Mouse (Mus musculus): ENCODE data around the gene Otog.
A peak's percentile ranks its signal among the peaks of the same experiment; 100 is the strongest.

Gene Otog

DNA sequence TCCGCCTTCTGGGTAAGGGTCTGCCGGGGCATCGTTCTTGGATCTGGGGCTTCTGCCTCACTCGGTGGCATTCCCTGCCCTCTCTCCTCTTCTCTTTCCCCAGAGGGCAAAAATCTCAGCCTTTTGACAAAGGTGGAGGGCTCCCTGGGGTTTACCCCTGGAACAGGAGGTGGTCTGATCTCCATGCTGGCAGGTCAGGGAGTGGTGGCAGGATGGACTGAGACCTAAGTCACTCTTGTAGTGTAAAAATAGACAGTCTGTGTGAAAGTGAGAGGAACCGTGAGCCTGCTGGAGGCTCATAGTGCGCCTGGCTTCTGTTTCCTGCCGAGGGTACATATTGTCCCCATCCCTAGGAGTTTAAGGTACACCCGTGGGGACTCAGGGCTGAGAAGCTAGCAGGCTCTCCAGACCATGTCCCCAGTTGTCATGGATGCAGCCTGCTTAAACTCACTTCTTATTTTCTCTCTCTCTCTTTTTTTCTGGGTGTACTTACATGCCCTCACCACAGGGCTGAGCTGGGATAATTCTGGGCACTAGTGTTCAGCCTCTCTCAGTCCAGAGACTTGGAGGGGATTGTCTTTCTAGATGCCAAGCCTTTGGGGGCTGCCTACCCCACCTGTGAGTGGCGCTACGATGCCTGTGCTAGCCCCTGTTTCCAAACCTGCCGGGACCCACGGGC is 44.5 kb downstream of the Otog start:
- no peak for DNase-seq

- no peak for DNase-seq
Measured at GRCm38 (mm10) chr7:46286391-46286790, 45.6 kb downstream of the Otog start.

GRCm38 (mm10) chr7:46287051-46287450 is 46.3 kb downstream of the Otog start:
- DNase-seq: no peak

- DNase-seq: no peak
Measured at GRCm38 (mm10) chr7:46296330-46296729, 55.5 kb downstream of the Otog start.

DNA sequence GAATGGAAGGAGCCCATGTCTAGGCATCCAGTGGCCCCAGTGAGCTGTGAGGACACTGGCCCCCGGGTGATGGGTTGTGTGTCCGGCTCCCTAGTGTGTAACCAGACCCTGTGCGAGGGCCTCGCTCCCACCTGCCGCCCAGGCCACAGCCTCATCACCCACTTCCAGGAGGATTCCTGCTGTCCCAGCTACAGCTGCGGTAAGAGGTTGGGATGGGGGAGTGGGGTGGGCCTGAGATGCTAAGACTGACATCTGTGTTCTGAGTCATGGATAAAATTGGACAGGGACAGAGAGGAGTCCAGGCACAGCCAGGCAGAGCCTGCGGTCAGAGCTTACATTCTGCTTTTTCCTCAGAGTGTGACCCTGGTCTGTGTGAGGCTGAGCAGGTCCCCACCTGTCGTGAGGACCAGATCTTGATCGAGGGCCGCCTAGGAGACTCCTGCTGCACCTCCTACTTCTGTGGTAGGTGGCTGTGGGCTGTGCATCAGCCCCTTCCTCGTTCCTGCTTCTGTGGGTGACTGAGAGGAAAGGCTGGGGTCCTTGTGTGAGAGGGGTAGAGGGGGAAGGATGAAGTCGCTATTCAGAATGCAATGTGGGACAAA is 60.3 kb downstream of the Otog start:
- no peak for DNase-seq

DNA sequence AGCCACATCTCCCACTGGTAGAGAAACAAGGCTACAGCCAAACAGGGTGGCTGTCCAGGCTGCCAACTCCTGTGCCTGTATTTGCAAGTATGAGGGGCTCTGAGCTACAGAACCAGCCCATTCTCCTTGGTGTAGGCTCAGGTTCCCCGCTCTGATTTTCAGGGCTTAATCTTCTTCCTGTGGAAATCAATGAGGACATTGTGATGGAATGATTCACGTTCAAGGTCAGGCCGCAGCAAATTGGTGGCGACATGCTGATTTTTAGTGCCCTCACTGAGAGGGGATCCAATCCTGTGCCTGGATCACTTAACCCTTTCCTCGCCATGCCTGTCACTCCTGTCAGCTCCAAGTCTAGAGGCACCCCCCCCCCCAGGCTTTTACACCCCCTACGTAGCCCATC is 72.7 kb downstream of the Otog start:
- no peak for DNase-seq

GRCm38 (mm10) chr7:46314220-46315009 is 73.6 kb downstream of the Otog start:
- DNase-seq: no peak

DNA sequence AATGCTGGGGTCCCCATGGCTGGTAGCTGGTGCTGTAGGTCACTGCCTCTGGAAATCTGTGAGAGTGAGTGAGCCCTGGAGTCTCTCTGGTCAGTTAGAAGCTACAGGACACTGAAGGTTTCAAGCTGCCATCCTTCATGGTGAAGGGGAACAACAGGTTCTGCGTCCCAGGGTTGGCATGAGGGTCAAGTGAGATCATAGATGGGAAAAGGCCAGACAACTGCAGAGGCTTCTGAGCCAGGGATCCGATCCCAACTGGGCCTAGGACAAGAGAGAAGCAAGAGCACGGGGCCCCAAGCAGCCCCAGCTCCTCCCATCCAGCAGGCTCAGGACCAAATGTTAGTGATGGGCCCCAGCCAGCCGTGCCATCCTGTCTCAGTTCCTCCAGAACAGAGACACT is 74.9 kb downstream of the Otog start:
- no peak for DNase-seq

GRCm38 (mm10) chr7:46316948-46317347 is 76.2 kb downstream of the Otog start:
- no peak for DNase-seq

DNA sequence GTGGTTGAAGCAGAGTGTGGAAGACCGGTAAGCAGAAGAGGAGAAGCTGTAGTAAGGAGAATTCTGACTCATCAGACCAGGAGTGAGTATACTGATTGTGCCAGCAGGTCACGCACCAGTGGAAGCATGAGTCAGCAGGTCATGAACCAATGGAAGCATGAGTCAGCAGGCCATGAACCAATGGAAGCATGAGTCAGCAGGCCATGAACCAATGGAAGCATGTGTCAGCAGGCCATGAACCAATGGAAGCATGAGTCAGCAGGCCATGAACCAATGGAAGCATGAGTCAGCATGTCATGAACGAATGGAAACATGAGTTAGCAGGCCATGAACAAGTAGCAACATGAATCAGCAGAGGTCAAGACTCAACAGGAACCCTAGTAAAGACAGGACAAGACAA is 80.5 kb downstream of the Otog start:
- DNase-seq: peak; percentile 5

DNA sequence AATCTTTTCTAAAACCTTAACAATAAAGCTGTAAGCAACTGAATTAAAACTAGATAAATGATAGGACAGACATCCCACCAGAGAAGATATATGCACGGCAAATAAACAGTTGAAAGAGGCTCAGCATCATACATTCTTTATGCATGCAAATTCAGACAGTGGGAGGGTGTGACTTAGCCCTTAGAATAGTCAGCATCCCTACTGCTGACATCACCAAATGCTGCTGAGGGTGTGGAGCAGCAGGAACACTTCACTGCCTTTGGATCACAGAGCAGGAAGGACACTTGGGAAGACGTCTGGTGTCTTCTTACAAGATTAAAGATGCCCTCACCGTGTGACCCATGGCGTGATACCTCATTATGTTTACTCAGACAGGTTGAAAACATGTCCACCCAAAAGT is 87.1 kb downstream of the Otog start:
- DNase-seq: no peak

- no peak for DNase-seq
Measured at GRCm38 (mm10) chr7:46337397-46337796, 96.6 kb downstream of the Otog start.

DNA sequence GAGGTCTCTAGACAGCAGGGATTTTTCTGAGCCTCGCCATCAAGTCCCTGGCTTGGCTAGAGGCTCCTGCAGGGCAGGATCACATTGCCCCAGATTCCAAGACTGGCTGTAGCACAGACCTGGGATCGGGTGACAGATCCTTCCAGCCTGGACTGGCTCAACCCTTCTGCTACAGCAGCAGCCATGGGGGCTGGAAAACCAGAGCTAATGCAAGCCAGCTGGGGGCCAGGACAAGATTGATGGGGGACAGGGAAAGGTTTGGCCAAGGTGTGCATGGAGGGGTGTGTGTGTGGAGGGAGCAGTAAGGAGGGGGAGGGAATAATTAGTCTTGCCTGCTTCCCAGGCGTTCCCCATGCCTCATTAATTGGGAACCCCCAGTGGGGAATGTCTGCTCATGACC is 99.0 kb downstream of the Otog start:
- DNase-seq: no peak

DNA sequence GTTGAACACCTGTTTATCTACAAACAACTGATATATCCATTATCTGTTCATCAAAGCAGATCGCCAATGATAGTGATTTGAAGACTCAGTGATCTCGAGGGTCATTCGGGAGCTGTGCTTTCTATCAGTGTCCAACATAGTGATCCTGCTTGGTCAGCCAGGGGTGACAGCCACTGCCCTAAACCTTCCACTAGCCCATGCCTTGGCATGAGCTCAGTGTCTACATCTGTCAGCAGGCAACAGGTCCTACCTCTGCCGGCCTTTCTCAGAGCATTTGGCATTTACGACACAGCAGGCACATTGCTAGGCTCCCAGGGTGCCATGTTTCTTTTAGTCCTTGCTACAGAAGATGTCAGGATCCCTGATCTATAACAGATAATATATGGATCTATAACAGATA is 99.5 kb downstream of the Otog start:
- no peak for DNase-seq

DNA sequence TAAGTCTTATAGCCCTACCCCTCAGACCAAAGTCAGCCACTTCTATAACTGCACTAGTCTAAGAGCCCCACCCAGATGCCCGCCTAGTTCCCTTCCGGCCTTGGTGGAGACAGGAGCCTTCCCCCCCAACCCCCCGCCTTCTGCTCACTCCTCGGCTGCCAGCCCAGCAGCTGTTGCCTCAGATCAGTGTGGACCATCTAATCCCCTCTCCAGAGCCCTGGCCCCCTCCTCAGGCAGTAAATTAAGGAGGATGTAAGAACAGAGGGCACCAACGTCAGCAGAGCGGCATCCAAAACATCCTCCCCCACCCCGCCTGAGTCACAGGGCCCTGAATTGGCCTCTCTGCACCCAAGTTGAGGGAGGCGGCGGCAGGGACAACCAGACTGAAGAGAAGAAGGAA is 100.7 kb downstream of the Otog start:
- no peak for DNase-seq

- DNase-seq: no peak
Measured at GRCm38 (mm10) chr7:46347692-46348091, 106.9 kb downstream of the Otog start.

DNA sequence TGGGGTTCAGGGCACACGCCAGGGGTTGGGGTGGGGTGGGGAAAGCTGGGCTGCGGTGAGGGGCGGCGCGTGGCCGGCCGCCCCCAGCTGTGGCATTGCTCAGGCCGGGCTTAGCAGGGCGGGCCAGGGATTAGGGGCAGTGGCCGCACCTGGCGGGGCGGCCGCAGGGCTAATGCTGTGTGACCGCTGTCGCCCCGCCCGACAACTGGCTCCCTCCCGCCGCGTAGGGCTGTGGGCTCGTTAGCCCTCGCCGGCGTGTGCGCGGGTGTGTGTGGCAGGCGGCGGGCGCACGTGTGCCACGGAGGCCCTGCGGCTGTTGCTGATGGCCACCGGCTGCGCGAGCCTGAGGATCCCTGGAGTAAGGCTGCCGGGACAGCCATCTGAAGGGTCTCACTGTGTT is 108.0 kb downstream of the Otog start:
- DNase-seq: no peak

DNA sequence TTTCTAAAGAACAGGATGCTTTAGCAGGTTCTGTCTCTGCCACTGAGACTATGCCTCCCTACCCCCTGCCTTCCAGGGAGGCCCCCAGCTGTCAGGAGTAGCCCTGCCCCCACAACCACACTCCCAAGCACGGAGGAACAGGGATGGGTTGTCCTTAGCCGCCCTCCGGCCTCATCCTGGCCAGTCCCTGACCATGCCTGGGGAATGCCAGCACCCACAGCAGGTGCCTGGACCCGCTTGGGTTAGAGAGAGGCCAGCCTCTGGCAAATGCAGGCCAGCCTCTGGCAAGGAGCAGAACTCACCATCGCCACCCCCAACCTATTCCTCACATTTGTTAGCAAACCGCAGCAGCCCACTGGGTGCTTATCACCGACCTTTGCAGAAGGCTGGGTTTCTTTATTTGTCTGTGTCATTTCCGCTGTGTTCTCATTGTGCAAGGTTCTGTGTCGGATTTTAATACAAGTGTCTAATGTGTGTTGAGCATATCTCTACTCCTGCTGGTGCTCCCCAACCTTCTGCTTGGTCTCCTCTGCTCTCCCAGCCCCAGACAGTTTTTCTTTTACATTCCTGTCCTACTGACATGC is 109.4 kb downstream of the Otog start:
- no peak for DNase-seq

GRCm38 (mm10) chr7:46352748-46353147 is 112.0 kb downstream of the Otog start:
- no peak for DNase-seq

DNA sequence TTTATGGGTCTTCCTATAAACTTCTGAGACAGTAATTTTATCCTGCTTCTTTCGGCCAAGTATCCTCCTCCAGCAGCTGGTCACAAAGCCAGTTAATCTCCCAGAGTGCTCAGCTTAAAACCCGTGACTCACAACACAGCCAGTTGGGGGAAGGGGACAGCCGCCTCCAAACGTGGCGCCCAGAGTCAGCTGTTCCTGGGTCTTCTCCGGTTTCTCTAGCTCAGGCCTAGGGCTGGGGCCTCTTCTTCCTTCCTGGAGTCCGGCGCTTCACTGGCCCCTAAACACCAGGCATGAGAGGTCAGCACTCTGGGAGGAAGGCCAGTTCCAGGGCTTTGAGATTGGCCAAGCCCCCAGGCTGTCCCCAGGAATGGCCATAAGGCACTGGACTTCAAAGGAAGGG is 112.4 kb downstream of the Otog start:
- DNase-seq: no peak

GRCm38 (mm10) chr7:46353875-46354274 is 113.1 kb downstream of the Otog start:
- no peak for DNase-seq
